Mouse (Mus musculus) embryonic facial prominence, embryonic 14.5 days (tissue): ENCODE results near the gene Atrip. TPM values are rescaled to one million over a fixed set of nuclear protein-coding genes. Genes with fewer than 3 reads are reported as not detected.

Experiments used
- ATAC-seq: fragments of 200-750 bp; cut with Nextera tagmentation; 2 replicates; pipeline ENCODE4 v1.8.0; 2017; ENCODE audit warnings: low read depth, moderate number of reproducible peaks, moderate TSS enrichment
- DNase-seq: peaks from one replicate; pipeline ENCODE4 v3.0.0-alpha.2; 2015; ENCODE audit warnings: low spot score
- H3K27ac ChIP-seq: fragments of 300-500 bp; sonication (generic); replicated peaks from 2 replicates; pipeline ENCODE4 v1.5.1; 2014; ENCODE audit warnings: low read depth, mild to moderate bottlenecking, low read length, moderate library complexity
- H3K27me3 ChIP-seq: fragments of 300-500 bp; sonication (generic); replicated peaks from 2 replicates; pipeline ENCODE4 v1.6.1; 2014; ENCODE audit warnings: low read length; ENCODE audit not compliant: control insufficient read depth, insufficient read depth
- H3K36me3 ChIP-seq: fragments of 300-500 bp; sonication (generic); 2 replicates; pipeline ENCODE4 v1.6.1; 2014; ENCODE audit warnings: low read length, mixed read lengths; ENCODE audit not compliant: control insufficient read depth, insufficient read depth
- H3K4me1 ChIP-seq: fragments of 300-500 bp; sonication (generic); 2 replicates; pipeline ENCODE4 v1.6.1; 2014; ENCODE audit warnings: antibody characterized with exemption, low read length; ENCODE audit not compliant: control insufficient read depth, insufficient read depth
- H3K4me2 ChIP-seq: fragments of 300-500 bp; sonication (generic); 2 replicates; pipeline ENCODE4 v1.6.1; 2014; ENCODE audit warnings: low read depth, mild to moderate bottlenecking, low read length, moderate library complexity, mixed read lengths
- H3K4me3 ChIP-seq: fragments of 300-500 bp; sonication (generic); 2 replicates; pipeline ENCODE4 v1.5.1; 2014; ENCODE audit warnings: low read depth, mild to moderate bottlenecking, low read length
- H3K9ac ChIP-seq: fragments of 300-500 bp; sonication (generic); 2 replicates; pipeline ENCODE4 v1.6.1; 2014; ENCODE audit warnings: low read depth, mild to moderate bottlenecking, low read length, moderate library complexity, mixed read lengths
- H3K9me3 ChIP-seq: fragments of 300-500 bp; sonication (generic); 2 replicates; pipeline ENCODE4 v1.6.1; 2016; ENCODE audit warnings: low read length; ENCODE audit not compliant: control insufficient read depth
- WGBS: fragments of 180-500 bp; shearing (Covaris S2); extraction: QIAGEN DNeasy Blood & Tissue Kit; methylation state at CpG from one replicate; pipeline ENCODE4 v1.1.7; 2014; 5-methylcytosine and 5-hydroxymethylcytosine counted together
- polyA plus RNA-seq: library from polyadenylated mRNA; unstranded; fragments of >200 nt; fragmentation: Nextera tagmentation; extraction: Ambion mirVana; gene quantifications from 2 replicates; pipeline ENCODE4 v1.2.1, GENCODE M21; 2014

The Atrip gene
- polyA plus RNA-seq, 1 experiment from 2014 or later = 19.5 TPM

DNA sequence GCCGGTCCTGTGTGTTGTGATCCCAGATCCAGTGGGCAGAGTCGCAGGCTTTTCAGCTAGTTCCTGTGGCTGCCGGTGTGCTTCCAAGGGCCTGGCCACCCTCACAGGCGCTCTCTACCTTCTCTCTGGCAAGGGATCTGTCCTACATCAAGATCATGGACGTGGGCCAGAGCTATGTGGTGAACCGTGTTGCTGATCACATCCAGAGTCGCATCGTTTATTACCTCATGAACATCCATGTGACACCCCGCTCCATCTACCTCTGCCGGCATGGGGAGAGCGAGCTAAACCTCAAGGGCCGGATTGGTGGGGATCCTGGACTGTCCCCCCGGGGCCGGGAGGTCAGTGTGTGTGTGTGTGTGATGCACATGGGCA is 63.6 kb downstream of the Atrip start:
- Histone ChIP-seq H3K27ac (no peak overlapping the region), H3K4me1 (no peaks in the 10 kb centered on the region; the same call in 1 of the 2 replicates), H3K4me2 (no peak overlapping the region), H3K9me3 (no peaks in the 10 kb centered on the region), H3K36me3 (0 out of 2 replicates have a peak, but pooled peaks cover 36% of the 10 kb centered on the region), H3K4me3 (no peak overlapping the region), H3K9ac (no peak overlapping the region; the same call in 1 of the 2 replicates), H3K27me3 (no peaks in the 10 kb centered on the region)
- ATAC-seq (no peak), DNase-seq (no peak)
- 82% methylated on average over 14 of the region's 14 CpGs for WGBS

DNA sequence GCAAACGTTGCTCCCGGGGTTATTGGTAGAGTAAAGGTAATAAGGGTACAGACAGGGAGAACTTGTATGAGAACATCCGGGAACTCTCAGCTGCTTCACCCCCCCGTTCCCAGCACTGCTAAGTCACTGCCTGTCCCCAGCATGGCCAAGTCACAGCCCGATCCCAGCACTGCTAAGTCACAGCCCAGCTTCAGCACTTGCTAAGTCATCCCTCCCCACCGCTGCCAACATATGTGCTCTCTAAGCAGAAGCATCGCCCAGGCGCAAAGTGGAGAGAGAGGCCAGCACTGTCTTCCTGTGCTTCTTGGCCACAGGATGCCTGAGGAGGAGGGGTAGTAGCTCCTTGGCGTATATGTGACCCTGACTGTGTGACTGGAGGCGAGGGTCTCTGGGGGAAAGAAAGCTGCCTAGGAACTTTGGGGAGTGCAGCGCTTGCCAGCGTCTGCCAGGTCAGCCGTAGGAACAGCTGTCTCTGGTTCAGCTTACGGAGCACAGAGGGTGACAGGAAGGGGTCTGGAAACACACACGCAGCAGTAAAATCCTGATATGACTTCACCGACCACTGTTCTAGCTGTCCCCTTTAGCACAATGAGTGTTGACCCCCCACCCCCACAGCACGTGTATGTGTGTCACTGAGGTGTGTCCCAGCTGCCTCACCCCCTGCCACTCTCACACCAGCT is 64.1 kb downstream of the Atrip start:
- Histone ChIP-seq H3K27me3 (no peaks in the 10 kb centered on the region), H3K4me3 (no peak overlapping the region), H3K36me3 (0 out of 2 replicates have a peak, but pooled peaks cover 37% of the 10 kb centered on the region), H3K9me3 (no peaks in the 10 kb centered on the region), H3K9ac (no peak overlapping the region; the same call in 1 of the 2 replicates), H3K4me2 (no peak overlapping the region), H3K27ac (0 out of 2 replicates have a peak overlapping the region, but pooled peaks have one; percentile 28), H3K4me1 (no peaks in the 10 kb centered on the region; the same call in 1 of the 2 replicates)
- WGBS = 39% methylated on average over 17 of the region's 17 CpGs
- ATAC-seq (peak; percentile 41; the same call in 1 of the 2 replicates), DNase-seq (peak; percentile 23)

GRCm38 (mm10) chr9:109008994-109009635 is 64.8 kb downstream of the Atrip start:
- no peak overlapping the region for H3K4me2 ChIP-seq
- no peak overlapping the region for H3K9ac ChIP-seq
- no peak overlapping the region for H3K4me3 ChIP-seq
- peak; percentile 30 for DNase-seq
- no peaks in the 10 kb centered on the region for H3K9me3 ChIP-seq
- no peaks in the 10 kb centered on the region for H3K27me3 ChIP-seq
- 0 out of 2 replicates have a peak, but pooled peaks cover 37% of the 10 kb centered on the region for H3K36me3 ChIP-seq
- H3K27ac ChIP-seq = no peak overlapping the region
- no peaks in the 10 kb centered on the region; the same call in 1 of the 2 replicates for H3K4me1 ChIP-seq
- 56% methylated on average over 10 of the region's 10 CpGs for WGBS
- no peak for ATAC-seq

DNA sequence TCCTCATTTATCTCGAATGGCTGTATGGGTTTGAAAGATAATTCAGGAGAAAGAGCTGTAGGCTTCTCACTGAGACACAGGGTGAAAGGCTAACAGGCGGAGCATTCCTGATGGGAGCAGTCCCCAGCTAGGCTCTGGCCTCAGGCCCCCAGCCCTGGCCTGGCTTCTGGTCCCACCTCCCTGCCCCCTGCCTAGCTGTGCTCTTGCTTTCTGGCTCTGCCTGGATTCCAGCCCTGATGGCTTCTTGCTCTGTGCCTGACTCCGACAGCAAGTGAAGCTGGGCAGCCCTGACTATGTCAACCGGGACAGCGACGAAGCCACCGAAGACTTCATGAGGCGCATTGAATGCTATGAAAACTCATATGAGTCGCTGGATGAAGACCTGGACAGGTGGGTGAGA is 65.8 kb downstream of the Atrip start:
- ATAC-seq (no peak), DNase-seq (no peak)
- Histone ChIP-seq H3K4me3 (no peak overlapping the region), H3K9me3 (no peaks in the 10 kb centered on the region), H3K4me2 (no peak overlapping the region), H3K27ac (no peak overlapping the region), H3K4me1 (no peaks in the 10 kb centered on the region; the same call in 1 of the 2 replicates), H3K27me3 (no peaks in the 10 kb centered on the region), H3K9ac (no peak overlapping the region), H3K36me3 (0 out of 2 replicates have a peak, but pooled peaks cover 37% of the 10 kb centered on the region)
- WGBS = 77% methylated on average over 9 of the region's 9 CpGs

Other genes with a start within 250 kb of the Atrip start
- 0.66 and 0.70 TPM in 2 replicates for gene Celsr3, start 247.8 kb downstream of the Atrip start, polyA plus RNA-seq
- 14.3 and 15.4 TPM in 2 replicates for gene Slc26a6, start 220.8 kb downstream of the Atrip start, polyA plus RNA-seq
- not detected in 2 replicates for gene Tmem89, start 159.5 kb downstream of the Atrip start, polyA plus RNA-seq
- 454 and 456 TPM in 2 replicates for gene Uqcrc1, start 137.5 kb downstream of the Atrip start, polyA plus RNA-seq
- 17.4 and 22.0 TPM in 2 replicates for gene Col7a1, start 120.5 kb downstream of the Atrip start, polyA plus RNA-seq
- gene Ucn2, start 88.1 kb downstream of the Atrip start, polyA plus RNA-seq = 0.64 and 1.3 TPM in 2 replicates
- gene Pfkfb4, start 82.3 kb downstream of the Atrip start, polyA plus RNA-seq = 7.4 TPM in 2 replicates
- gene Shisa5, start 35.6 kb downstream of the Atrip start, polyA plus RNA-seq = 81.7 and 90.0 TPM in 2 replicates
- 15.5 and 17.6 TPM in 2 replicates for gene Trex1, start 14.4 kb downstream of the Atrip start, polyA plus RNA-seq
- gene Ccdc51, start 8.4 kb upstream of the Atrip start, polyA plus RNA-seq = 11.4 and 11.6 TPM in 2 replicates
- gene Tma7, start 8.5 kb upstream of the Atrip start, polyA plus RNA-seq = 612 and 655 TPM in 2 replicates
- gene Plxnb1, start 21.3 kb upstream of the Atrip start, polyA plus RNA-seq = 9.1 and 9.7 TPM in 2 replicates
- not detected in 2 replicates for gene Fbxw21, start 87.9 kb upstream of the Atrip start, polyA plus RNA-seq
- not detected in 2 replicates for gene Fbxw13, start 121.9 kb upstream of the Atrip start, polyA plus RNA-seq
- gene Fbxw20, start 160.6 kb upstream of the Atrip start, polyA plus RNA-seq = not detected in 2 replicates
- gene Fbxw14, start 213.6 kb upstream of the Atrip start, polyA plus RNA-seq = not detected in 2 replicates